Mouse (Mus musculus) heart, postnatal 0 days (tissue): Measurements from ENCODE around the gene Dusp15. TPM values are rescaled to one million over a fixed set of nuclear protein-coding genes. Genes with fewer than 3 reads are reported as not detected.

Experiments used
- ATAC-seq: fragments of 200-750 bp; cut with Nextera tagmentation; 2 replicates; pipeline ENCODE4 v1.8.0; 2017; ENCODE audit warnings: low read depth, moderate number of reproducible peaks, moderate library complexity; ENCODE audit not compliant: insufficient read depth
- DNase-seq: peaks from one replicate; pipeline ENCODE4 v3.0.0-alpha.2; 2016; ENCODE audit warnings: low spot score
- H3K27ac ChIP-seq: fragments of 300-500 bp; sonication (generic); 2 replicates; pipeline ENCODE4 v1.5.1; 2014; ENCODE audit warnings: low read depth, mild to moderate bottlenecking
- H3K27me3 ChIP-seq: fragments of 300-500 bp; sonication (generic); 2 replicates; pipeline ENCODE4 v1.6.1; 2014; ENCODE audit warnings: low read length, mixed read lengths; ENCODE audit not compliant: control insufficient read depth, insufficient read depth
- H3K36me3 ChIP-seq: fragments of 300-500 bp; sonication (generic); replicated peaks from 2 replicates; pipeline ENCODE4 v1.6.1; 2014; ENCODE audit warnings: low read length, mixed read lengths; ENCODE audit not compliant: control insufficient read depth, insufficient read depth
- H3K4me1 ChIP-seq: fragments of 300-500 bp; sonication (generic); 2 replicates; pipeline ENCODE4 v1.6.1; 2014; ENCODE audit warnings: antibody characterized with exemption; ENCODE audit not compliant: control insufficient read depth, insufficient read depth
- H3K4me2 ChIP-seq: fragments of 300-500 bp; sonication (generic); 2 replicates; pipeline ENCODE4 v1.6.1; 2014; ENCODE audit warnings: low read depth, mild to moderate bottlenecking, low read length, moderate library complexity
- H3K4me3 ChIP-seq: fragments of 300-500 bp; sonication (generic); 2 replicates; pipeline ENCODE4 v1.5.1; 2014; ENCODE audit warnings: low read depth, low read length
- H3K9ac ChIP-seq: fragments of 300-500 bp; sonication (generic); replicated peaks from 2 replicates; pipeline ENCODE4 v1.6.1; 2014; ENCODE audit warnings: low read depth, low read length, mixed read lengths
- H3K9me3 ChIP-seq: fragments of 300-500 bp; sonication (generic); replicated peaks from 2 replicates; pipeline ENCODE4 v1.6.1; 2016; ENCODE audit warnings: low read length; ENCODE audit not compliant: control insufficient read depth
- CTCF ChIP-seq: IDR thresholded peaks from 2 replicates; pipeline ENCODE4 v1.5.1; 2016; ENCODE audit warnings: antibody characterized with exemption, control low read depth, low read depth
- EP300 ChIP-seq: IDR thresholded peaks from 2 replicates; pipeline ENCODE4 v1.6.1; 2016; ENCODE audit warnings: antibody characterized with exemption, low read depth
- WGBS: fragments of 180-500 bp; shearing (Covaris S2); extraction: QIAGEN DNeasy Blood & Tissue Kit; methylation state at CpG from one replicate; pipeline ENCODE4 v1.1.7; 2014; 5-methylcytosine and 5-hydroxymethylcytosine counted together
- polyA plus RNA-seq: library from polyadenylated mRNA; unstranded; fragments of >200 nt; fragmentation: Nextera tagmentation; extraction: Ambion mirVana; gene quantifications from 2 replicates; pipeline ENCODE4 v1.2.1, GENCODE M21; 2015
- total RNA-seq: library from RNA; depleted of rRNA; stranded (reverse); fragments of >200 nt; gene quantifications from 2 replicates; pipeline ENCODE4 v1.2.3, GENCODE M21; 2014; ENCODE audit warnings: low replicate concordance

The Dusp15 gene
- total and polyA plus RNA-seq, 2 experiments from 2014 or later = not detected

DNA sequence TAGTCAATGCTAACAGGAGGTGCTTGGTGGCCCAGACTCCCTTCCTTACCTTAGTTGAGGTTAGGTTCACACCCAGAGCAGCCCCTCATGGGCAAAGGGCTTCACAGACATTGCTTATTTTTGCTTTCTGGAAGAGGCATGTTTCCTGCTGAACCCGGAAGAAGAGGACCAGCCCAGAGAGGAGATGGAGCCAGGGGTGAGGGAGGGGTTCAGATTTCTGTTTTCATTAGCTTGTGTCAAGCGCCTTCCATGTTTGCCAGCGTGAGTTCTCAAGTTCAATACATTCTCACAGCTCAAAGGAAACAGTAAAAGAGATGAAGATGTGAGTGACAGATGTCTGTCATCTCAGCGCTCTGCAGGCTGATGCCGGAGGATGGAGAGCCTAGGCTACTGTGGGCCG lies 41.6 kb downstream of the Dusp15 start:
- no peaks in the 10 kb centered on the region for H3K36me3 ChIP-seq
- H3K9me3 ChIP-seq = no peaks in the 10 kb centered on the region
- H3K4me1 ChIP-seq = peaks cover 25% of the 10 kb centered on the region
- H3K27ac ChIP-seq = no peak overlapping the region
- ATAC-seq (no peak), DNase-seq (no peak)
- H3K4me2 ChIP-seq = no peak overlapping the region
- peaks cover 34% of the 10 kb centered on the region for H3K27me3 ChIP-seq
- H3K9ac ChIP-seq = no peak overlapping the region
- TF ChIP-seq CTCF (no peak), EP300 (no peak)
- 76% methylated on average over 6 of the region's 6 CpGs for WGBS
- H3K4me3 ChIP-seq = no peak overlapping the region

DNA sequence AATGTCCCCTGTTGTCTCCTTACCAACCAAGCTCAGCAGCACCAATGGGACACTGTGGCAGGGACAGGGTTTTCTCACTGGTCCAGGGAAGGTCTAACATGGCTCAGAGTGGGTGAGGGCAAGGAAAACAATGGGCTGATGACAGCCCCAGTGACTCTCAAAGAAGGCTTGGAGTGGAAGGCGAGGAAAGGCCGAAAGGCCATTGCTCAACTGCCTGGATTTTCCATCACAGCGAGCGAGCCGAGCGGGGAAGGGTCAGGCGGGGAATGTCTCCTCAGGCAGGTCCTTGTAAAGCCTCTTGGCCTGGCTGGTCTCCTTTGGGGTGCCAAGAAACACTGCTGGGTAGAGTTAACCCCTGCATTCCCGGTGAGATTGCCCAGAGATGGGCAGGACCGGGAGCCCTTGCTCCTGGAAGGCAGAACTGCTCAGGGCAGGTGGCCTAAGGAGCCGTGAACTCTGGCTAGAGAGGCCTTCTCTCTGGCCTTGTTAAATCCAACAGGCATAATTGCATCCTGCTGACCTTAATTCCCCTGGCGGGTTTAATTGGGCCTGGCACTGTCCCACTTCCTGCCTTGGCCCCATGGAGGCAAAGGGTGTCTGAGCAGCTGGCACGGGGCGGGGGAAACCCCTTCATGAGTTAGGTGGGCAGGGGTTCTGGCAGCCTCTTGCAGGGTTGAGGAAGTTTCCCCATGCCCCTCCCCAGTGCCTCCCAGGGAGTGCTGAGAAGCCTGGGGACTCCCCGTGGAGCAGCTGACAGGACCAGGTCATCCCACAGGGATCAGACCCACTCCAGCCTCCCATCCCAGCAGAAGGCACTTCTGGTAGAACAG lies 44.2 kb downstream of the Dusp15 start:
- no peak overlapping the region for H3K4me2 ChIP-seq
- H3K4me3 ChIP-seq = no peak overlapping the region
- peaks cover 18% of the 10 kb centered on the region for H3K27me3 ChIP-seq
- no peaks in the 10 kb centered on the region for H3K36me3 ChIP-seq
- H3K9me3 ChIP-seq = no peaks in the 10 kb centered on the region
- no peak overlapping the region for H3K27ac ChIP-seq
- no peak for TF ChIP-seq EP300
- TF ChIP-seq CTCF = no peak
- 58% methylated on average over 14 of the region's 14 CpGs for WGBS
- no peak for ATAC-seq
- H3K4me1 ChIP-seq = peaks cover 41% of the 10 kb centered on the region
- H3K9ac ChIP-seq = no peak overlapping the region
- no peak for DNase-seq

DNA sequence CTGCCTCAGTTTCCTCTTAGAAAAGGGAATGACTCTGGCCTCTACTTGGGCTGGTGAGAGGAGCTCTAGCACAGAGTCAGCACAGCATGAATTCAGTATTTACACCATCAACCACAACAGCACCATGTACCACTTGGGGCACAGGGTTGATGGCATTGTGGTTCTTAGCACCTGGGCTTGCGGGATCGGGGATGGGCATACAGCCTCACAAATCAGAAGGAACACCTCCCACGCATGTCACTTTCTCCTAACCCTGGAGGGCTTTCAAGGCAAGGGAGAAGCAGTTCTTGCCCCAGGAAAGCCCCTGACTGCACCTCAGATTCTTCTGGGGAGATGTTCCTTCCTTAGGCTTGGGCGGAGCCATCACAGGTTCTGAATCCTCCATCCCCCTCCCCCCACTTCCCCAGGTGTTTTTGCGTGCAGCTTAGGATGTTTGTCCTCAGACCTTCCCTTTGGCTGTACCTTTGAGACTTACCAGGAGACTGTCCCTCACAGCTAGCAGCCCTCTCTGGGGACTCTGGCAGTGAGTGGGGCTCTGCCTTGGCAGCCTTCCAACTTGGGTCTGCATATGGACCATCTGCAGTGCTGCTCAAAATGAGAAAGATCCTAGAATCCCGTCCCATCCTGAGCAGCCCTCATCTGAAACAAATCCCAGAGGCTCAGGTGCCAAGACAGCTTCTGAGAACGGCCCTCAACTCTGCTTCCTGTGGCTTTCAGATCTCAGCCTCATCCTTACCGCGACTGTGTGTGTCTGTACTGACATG lies 45.0 kb downstream of the Dusp15 start:
- DNase-seq (no peak), ATAC-seq (no peak)
- TF ChIP-seq CTCF = no peak
- TF ChIP-seq EP300 = no peak
- WGBS = 50% methylated on average over 9 of the region's 9 CpGs
- Histone ChIP-seq H3K36me3 (no peaks in the 10 kb centered on the region), H3K27me3 (peaks cover 10% of the 10 kb centered on the region), H3K4me2 (no peak overlapping the region), H3K9me3 (no peaks in the 10 kb centered on the region), H3K9ac (no peak overlapping the region), H3K4me3 (no peak overlapping the region), H3K4me1 (peaks cover 41% of the 10 kb centered on the region), H3K27ac (peak overlapping the region; percentile 96)

DNA sequence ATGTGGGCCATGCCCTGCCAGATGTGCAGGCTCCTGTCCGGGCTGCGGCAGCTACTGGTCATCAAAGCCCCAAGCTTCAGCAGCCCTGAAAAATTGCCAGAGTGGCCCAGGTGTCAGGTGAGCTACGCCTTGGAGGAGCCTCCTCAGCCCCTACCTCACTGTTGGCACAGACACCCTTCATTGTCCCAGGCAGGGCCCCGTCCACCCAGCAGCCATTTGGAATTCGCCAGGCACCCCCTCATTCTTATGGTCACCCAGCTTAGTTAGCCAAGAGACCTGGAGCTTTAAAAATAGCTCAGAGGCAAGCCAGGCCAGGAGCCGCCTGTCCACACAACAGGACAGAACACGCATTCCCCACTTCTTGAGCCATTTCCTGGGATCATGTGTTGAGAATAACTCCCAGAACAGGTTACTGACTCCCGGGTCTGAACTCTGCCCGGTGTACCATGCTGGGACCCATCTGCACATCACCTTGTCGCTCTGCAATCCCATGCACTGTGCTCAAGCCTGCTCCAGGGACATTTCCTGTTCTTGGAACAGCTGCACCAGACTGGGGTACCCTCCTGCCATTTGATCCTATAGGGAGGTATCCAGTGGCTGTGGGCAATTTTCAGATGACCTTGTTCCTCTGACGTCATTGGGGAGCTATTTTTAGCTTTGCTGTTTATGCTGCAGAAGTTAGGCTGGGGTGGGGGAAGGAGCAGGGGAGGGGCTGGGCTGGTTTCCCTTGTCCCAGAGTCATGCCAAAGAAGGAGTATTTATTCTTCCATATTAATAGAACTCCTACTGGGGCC lies 46.3 kb downstream of the Dusp15 start:
- TF ChIP-seq CTCF (no peak), EP300 (no peak; the same call in 1 of the 2 replicates)
- peaks cover 41% of the 10 kb centered on the region for H3K4me1 ChIP-seq
- DNase-seq = peak; percentile 86
- peak overlapping the region; percentile 28; the same call in 1 of the 2 replicates for H3K4me2 ChIP-seq
- no peaks in the 10 kb centered on the region for H3K36me3 ChIP-seq
- WGBS = 19% methylated on average over 11 of the region's 11 CpGs
- H3K9ac ChIP-seq = peak overlapping the region; percentile 29; the same call in 1 of the 2 replicates
- H3K4me3 ChIP-seq = no peak overlapping the region
- H3K9me3 ChIP-seq = no peaks in the 10 kb centered on the region
- peak overlapping the region; percentile 96 for H3K27ac ChIP-seq
- H3K27me3 ChIP-seq = no peaks in the 10 kb centered on the region
- ATAC-seq = peak; percentile 75

DNA sequence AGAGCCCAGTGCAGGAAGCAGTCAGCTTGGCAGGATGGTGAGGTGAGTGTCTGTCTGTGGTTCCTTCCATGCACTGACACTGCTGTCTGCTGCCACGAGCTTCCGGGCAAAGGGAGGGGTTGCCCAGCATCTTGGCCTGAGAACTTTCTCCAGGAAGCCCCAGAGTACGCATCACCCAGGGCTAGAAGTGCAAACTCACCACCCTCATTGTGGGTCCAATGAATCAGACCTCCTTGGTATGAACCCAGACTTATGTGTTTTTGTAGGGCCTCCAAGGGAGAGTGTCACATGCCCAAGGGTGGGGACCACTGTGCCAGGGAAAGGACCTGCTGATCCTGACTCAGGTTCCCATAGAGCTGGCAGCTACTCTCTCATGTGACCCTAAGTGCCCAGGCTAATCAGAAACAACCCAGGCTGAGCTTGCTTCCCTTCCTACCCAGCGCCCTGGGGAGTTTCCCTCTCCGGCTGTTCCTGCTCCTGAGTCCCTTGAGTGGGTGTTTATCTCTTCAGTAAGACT lies 47.3 kb downstream of the Dusp15 start:
- peak; percentile 37 for ATAC-seq
- H3K27ac ChIP-seq = peak overlapping the region; percentile 96
- TF ChIP-seq CTCF (no peak), EP300 (no peak)
- no peak overlapping the region for H3K9ac ChIP-seq
- H3K27me3 ChIP-seq = no peaks in the 10 kb centered on the region
- WGBS = 39% methylated on average over 5 of the region's 5 CpGs
- no peak overlapping the region for H3K4me3 ChIP-seq
- no peak overlapping the region for H3K4me2 ChIP-seq
- peak; percentile 44 for DNase-seq
- peaks cover 41% of the 10 kb centered on the region for H3K4me1 ChIP-seq
- peaks cover 4% of the 10 kb centered on the region; the same call in 1 of the 2 replicates for H3K36me3 ChIP-seq
- H3K9me3 ChIP-seq = no peaks in the 10 kb centered on the region
